Mouse (Mus musculus): ENCODE results near the gene Brox. TPM values are rescaled to one million over a fixed set of nuclear protein-coding genes. Genes with fewer than 3 reads are reported as not detected.
A peak's percentile ranks its signal among the peaks of the same experiment; 100 is the strongest.
"Not testable (repeated sequence)": the region's sequence is repeated elsewhere in the genome, so short reads cannot be mapped to it uniquely, and the experiment has no call there.

Brox gene
- polyA plus RNA-seq (2015; fragmentation: Nextera tagmentation; extraction: Ambion mirVana): 98.7 and 103 TPM in 2 replicates

GRCm38 (mm10) chr1:183296877-183297383 lies at the start of gene Brox:
Gene Brox, minus strand, starts transcription at chr1:183297269.
- Histone ChIP-seq H3K4me2 (ENCODE audit: low read length) (peak within 1 kb of the TSS; percentile 52), H3K27ac (ENCODE audit: low read depth, low read length) (peak within 1 kb of the TSS; percentile 76), H3K27me3 (replicated peaks; ENCODE audit: control insufficient read depth, insufficient read depth, low read length) (no peaks in the 10 kb centered on the region), H3K9me3 (ENCODE audit: control insufficient read depth, low read length) (no peaks in the 10 kb centered on the region), H3K4me1 (ENCODE audit: control insufficient read depth, insufficient read depth, low read depth, low read length) (no peaks in the 10 kb centered on the region), H3K36me3 (ENCODE audit: control insufficient read depth, insufficient read depth, low read length) (no peaks in the 10 kb centered on the region; the same call in 1 of the 2 replicates), H3K4me3 (ENCODE audit: low read length) (peak within 1 kb of the TSS; percentile 46), H3K9ac (ENCODE audit: low read depth, low read length) (peak within 1 kb of the TSS; percentile 59)
- ATAC-seq: peak; percentile 94
- 0% methylated on average over 39 of the region's 39 CpGs for WGBS

DNA sequence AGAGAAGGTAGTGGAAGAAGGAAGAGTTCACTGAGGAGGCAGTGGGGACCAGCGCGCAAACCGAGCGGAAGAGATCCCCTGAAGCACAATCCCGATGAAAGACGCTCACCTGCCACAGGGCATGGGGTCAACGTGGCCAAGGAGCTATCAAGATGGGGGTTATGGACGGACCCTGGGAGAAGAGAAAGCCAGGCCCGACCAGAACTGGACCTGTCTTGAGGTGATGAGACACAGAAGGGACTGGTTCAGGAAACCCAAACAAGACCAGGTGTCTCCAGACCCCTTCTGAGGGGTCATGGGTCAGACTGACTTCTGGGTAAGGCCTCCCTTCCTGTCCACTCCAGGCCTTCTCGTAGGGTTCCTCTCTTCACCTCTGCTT lies 48.7 kb upstream of the Brox start:
- Histone ChIP-seq H3K9me3 (ENCODE audit: control insufficient read depth, low read length) (no peaks in the 10 kb centered on the region), H3K27ac (ENCODE audit: low read depth, low read length) (peak overlapping the region; percentile 84), H3K4me1 (ENCODE audit: control insufficient read depth, insufficient read depth, low read depth, low read length) (peaks cover 13% of the 10 kb centered on the region), H3K4me2 (ENCODE audit: low read length) (peak overlapping the region; percentile 93), H3K9ac (ENCODE audit: low read depth, low read length) (peak overlapping the region; percentile 95), H3K27me3 (replicated peaks; ENCODE audit: control insufficient read depth, insufficient read depth, low read length) (no peaks in the 10 kb centered on the region), H3K4me3 (ENCODE audit: low read length) (peak overlapping the region; percentile 98), H3K36me3 (ENCODE audit: control insufficient read depth, insufficient read depth, low read length) (peaks cover 7% of the 10 kb centered on the region; the same call in 1 of the 2 replicates)
- 8% methylated on average over 10 of the region's 10 CpGs for WGBS
- ATAC-seq: no peak; the same call in 1 of the 2 replicates

- H3K9ac ChIP-seq (ENCODE audit: low read depth, low read length): peak overlapping the region; percentile 95
- peak; percentile 97 for ATAC-seq
- under 1% methylated on average over 69 of the region's 72 CpGs for WGBS
- no peaks in the 10 kb centered on the region for H3K9me3 ChIP-seq (ENCODE audit: control insufficient read depth, low read length)
- H3K4me3 ChIP-seq (ENCODE audit: low read length): peak overlapping the region; percentile 98
- H3K27ac ChIP-seq (ENCODE audit: low read depth, low read length): peak overlapping the region; percentile 84
- peaks cover 13% of the 10 kb centered on the region for H3K4me1 ChIP-seq (ENCODE audit: control insufficient read depth, insufficient read depth, low read depth, low read length)
- H3K4me2 ChIP-seq (ENCODE audit: low read length): peak overlapping the region; percentile 93
- peaks cover 8% of the 10 kb centered on the region for H3K36me3 ChIP-seq (ENCODE audit: control insufficient read depth, insufficient read depth, low read length)
- H3K27me3 ChIP-seq (replicated peaks; ENCODE audit: control insufficient read depth, insufficient read depth, low read length): no peaks in the 10 kb centered on the region
Observed at GRCm38 (mm10) chr1:183344886-183345816, 48.1 kb upstream of the Brox start.

GRCm38 (mm10) chr1:183342902-183343301 lies 45.8 kb upstream of the Brox start:
- not testable (repeated sequence) for H3K27ac ChIP-seq (ENCODE audit: low read depth, low read length); H3K9me3 ChIP-seq (ENCODE audit: control insufficient read depth, low read length); H3K27me3 ChIP-seq (replicated peaks; ENCODE audit: control insufficient read depth, insufficient read depth, low read length); H3K4me2 ChIP-seq (ENCODE audit: low read length); ATAC-seq; H3K4me3 ChIP-seq (ENCODE audit: low read length); H3K9ac ChIP-seq (ENCODE audit: low read depth, low read length)
- Histone ChIP-seq H3K4me1 (ENCODE audit: control insufficient read depth, insufficient read depth, low read depth, low read length) (peaks cover 13% of the 10 kb centered on the region), H3K36me3 (ENCODE audit: control insufficient read depth, insufficient read depth, low read length) (peaks cover 17% of the 10 kb centered on the region)
- WGBS: 100% methylated on average over 1 of the region's 1 CpGs

GRCm38 (mm10) chr1:183327171-183327570 lies 30.1 kb upstream of the Brox start:
- Histone ChIP-seq H3K4me3 (ENCODE audit: low read length) (no peak overlapping the region), H3K36me3 (ENCODE audit: control insufficient read depth, insufficient read depth, low read length) (peaks cover 63% of the 10 kb centered on the region), H3K9me3 (ENCODE audit: control insufficient read depth, low read length) (no peaks in the 10 kb centered on the region), H3K27me3 (replicated peaks; ENCODE audit: control insufficient read depth, insufficient read depth, low read length) (no peaks in the 10 kb centered on the region), H3K9ac (ENCODE audit: low read depth, low read length) (no peak overlapping the region), H3K4me1 (ENCODE audit: control insufficient read depth, insufficient read depth, low read depth, low read length) (no peaks in the 10 kb centered on the region), H3K4me2 (ENCODE audit: low read length) (no peak overlapping the region), H3K27ac (ENCODE audit: low read depth, low read length) (no peak overlapping the region)
- ATAC-seq: no peak
- 94% methylated on average over 8 of the region's 8 CpGs for WGBS

DNA sequence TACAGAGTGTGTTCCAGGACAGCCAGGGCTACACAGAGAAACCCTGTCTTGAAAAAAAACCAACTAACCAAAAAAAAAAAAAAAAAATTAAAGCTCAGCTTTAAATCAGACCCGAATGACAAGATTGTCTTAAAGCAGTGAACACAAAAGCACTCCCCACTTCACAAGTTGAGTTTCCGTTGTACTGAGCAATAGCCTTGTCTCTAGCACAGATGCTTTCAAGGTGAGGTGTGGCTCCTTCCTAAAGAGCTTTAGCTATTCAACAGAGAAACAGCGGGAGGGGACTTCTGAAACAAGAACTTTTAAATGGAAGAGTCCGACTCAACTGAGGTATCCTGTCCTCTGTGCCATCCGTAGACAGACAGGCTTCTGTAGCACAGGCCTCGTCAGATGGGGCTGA lies 27.4 kb upstream of the Brox start:
- ATAC-seq: no peak
- Histone ChIP-seq H3K4me1 (ENCODE audit: control insufficient read depth, insufficient read depth, low read depth, low read length) (no peaks in the 10 kb centered on the region), H3K9me3 (ENCODE audit: control insufficient read depth, low read length) (no peaks in the 10 kb centered on the region), H3K27ac (ENCODE audit: low read depth, low read length) (no peak overlapping the region), H3K36me3 (ENCODE audit: control insufficient read depth, insufficient read depth, low read length) (peaks cover 44% of the 10 kb centered on the region), H3K4me3 (ENCODE audit: low read length) (no peak overlapping the region), H3K9ac (ENCODE audit: low read depth, low read length) (no peak overlapping the region), H3K27me3 (replicated peaks; ENCODE audit: control insufficient read depth, insufficient read depth, low read length) (no peaks in the 10 kb centered on the region), H3K4me2 (ENCODE audit: low read length) (no peak overlapping the region)
- WGBS: 96% methylated on average over 6 of the region's 6 CpGs

GRCm38 (mm10) chr1:183323923-183324322 lies 26.9 kb upstream of the Brox start:
- Histone ChIP-seq H3K4me1 (ENCODE audit: control insufficient read depth, insufficient read depth, low read depth, low read length) (no peaks in the 10 kb centered on the region), H3K9me3 (ENCODE audit: control insufficient read depth, low read length) (no peaks in the 10 kb centered on the region)
- no peak for ATAC-seq

GRCm38 (mm10) chr1:183322496-183322895 lies 25.4 kb upstream of the Brox start:
- 85% methylated on average over 5 of the region's 5 CpGs for WGBS
- not testable (repeated sequence) for H3K4me1 ChIP-seq (ENCODE audit: control insufficient read depth, insufficient read depth, low read depth, low read length); ATAC-seq; H3K4me3 ChIP-seq (ENCODE audit: low read length); H3K27me3 ChIP-seq (replicated peaks; ENCODE audit: control insufficient read depth, insufficient read depth, low read length); H3K9ac ChIP-seq (ENCODE audit: low read depth, low read length); H3K27ac ChIP-seq (ENCODE audit: low read depth, low read length); H3K9me3 ChIP-seq (ENCODE audit: control insufficient read depth, low read length); H3K4me2 ChIP-seq (ENCODE audit: low read length)
- H3K36me3 ChIP-seq (ENCODE audit: control insufficient read depth, insufficient read depth, low read length): peaks cover 38% of the 10 kb centered on the region

More at GRCm38 (mm10) chr1:183323923-183324322, 26.9 kb upstream of the Brox start:
- WGBS: 94% methylated on average over 2 of the region's 2 CpGs
- Histone ChIP-seq H3K9ac (ENCODE audit: low read depth, low read length) (no peak overlapping the region), H3K36me3 (ENCODE audit: control insufficient read depth, insufficient read depth, low read length) (peaks cover 45% of the 10 kb centered on the region), H3K4me3 (ENCODE audit: low read length) (no peak overlapping the region), H3K4me2 (ENCODE audit: low read length) (no peak overlapping the region), H3K27me3 (replicated peaks; ENCODE audit: control insufficient read depth, insufficient read depth, low read length) (no peaks in the 10 kb centered on the region), H3K27ac (ENCODE audit: low read depth, low read length) (no peak overlapping the region)

GRCm38 (mm10) chr1:183320708-183321107 lies 23.6 kb upstream of the Brox start:
- ATAC-seq: no peak
- no peak overlapping the region for H3K9ac ChIP-seq (ENCODE audit: low read depth, low read length)
- WGBS: 80% methylated on average over 3 of the region's 3 CpGs

More at GRCm38 (mm10) chr1:183320708-183321107, 23.6 kb upstream of the Brox start:
- Histone ChIP-seq H3K36me3 (ENCODE audit: control insufficient read depth, insufficient read depth, low read length) (peaks cover 29% of the 10 kb centered on the region), H3K27me3 (replicated peaks; ENCODE audit: control insufficient read depth, insufficient read depth, low read length) (no peaks in the 10 kb centered on the region), H3K9me3 (ENCODE audit: control insufficient read depth, low read length) (no peaks in the 10 kb centered on the region), H3K4me1 (ENCODE audit: control insufficient read depth, insufficient read depth, low read depth, low read length) (no peaks in the 10 kb centered on the region), H3K27ac (ENCODE audit: low read depth, low read length) (no peak overlapping the region), H3K4me2 (ENCODE audit: low read length) (no peak overlapping the region), H3K4me3 (ENCODE audit: low read length) (no peak overlapping the region)

Data from hindbrain, embryonic 16.5 days (tissue).